Mouse (Mus musculus) embryonic stem cell, embryonic (primary cell): ENCODE data around the gene Col4a3bp.

Experiments used
- CTCF ChIA-PET, 4 experiments: fragments of 300-600 bp in 2 of 4; fragments of 350-600 bp in 2 of 4; sonication (Branson Sonifier 250); formaldehyde crosslinking; loops; one replicate each; lab custom pipeline; 2022; ENCODE audit warnings: inconsistent platforms in 2 of 4; lab: Charles Lee
- POLR2A ChIA-PET, 4 experiments: fragments of 300-600 bp in 2 of 4; fragments of 350-600 bp in 2 of 4; sonication (Branson Sonifier 250); formaldehyde crosslinking; loops; one replicate each; lab custom pipeline; 2022; ENCODE audit warnings: antibody characterized with exemption in 4 of 4, inconsistent platforms in 1 of 4; lab: Charles Lee

The Col4a3bp gene

GRCm38 (mm10) chr13:96670019-96670405 lies 127.6 kb downstream of the Col4a3bp start:
- POLR2A ChIA-PET: interaction anchor here in 3 of 4 experiments (0.7 to 2.5 kb wide), 8 partner anchors 9 to 27 kb away, joined by 3 to 20 read pairs (median 4); no protein-coding TSS in a partner anchor
- CTCF ChIA-PET: no interaction called here

GRCm38 (mm10) chr13:96670406-96671077 lies 128.1 kb downstream of the Col4a3bp start, which contains the start of gene Hmgcr:
Gene Hmgcr (minus strand): TSS chr13:96670936.
- ChIA-PET POLR2A (interaction anchor here (0.6 to 2.5 kb wide), 8 partner anchors 10 to 30 kb away, joined by 3 to 20 read pairs (median 4); no protein-coding TSS in a partner anchor), CTCF (no interaction called here)

- CTCF ChIA-PET: no interaction called here
- POLR2A ChIA-PET: interaction anchor here (0.6 to 2.5 kb wide), 6 partner anchors 11 to 29 kb away, joined by 3 to 20 read pairs (median 4); no protein-coding TSS in a partner anchor
Measured at GRCm38 (mm10) chr13:96671078-96671905, 128.9 kb downstream of the Col4a3bp start.

- ChIA-PET POLR2A (interaction anchor here in 1 of 4 experiments (4.5 kb wide), 1 partner anchor 10 kb away, joined by 45 read pairs; no protein-coding TSS in a partner anchor), CTCF (no interaction called here)
Measured at GRCm38 (mm10) chr13:96671906-96672234, 129.5 kb downstream of the Col4a3bp start.

- POLR2A ChIA-PET: interaction anchor here in 3 of 4 experiments (0.6 to 4.5 kb wide), 8 partner anchors 11 to 101 kb away, joined by 3 to 45 read pairs (median 4); no protein-coding TSS in a partner anchor
- CTCF ChIA-PET: no interaction called here
Measured at GRCm38 (mm10) chr13:96672276-96672675, 129.9 kb downstream of the Col4a3bp start.

GRCm38 (mm10) chr13:96673817-96674216 lies 131.4 kb downstream of the Col4a3bp start:
- POLR2A ChIA-PET: interaction anchor here (0.7 to 4.5 kb wide), 21 partner anchors 8 to 1636 kb away, joined by 3 to 45 read pairs (median 4); partner anchors contain the start of genes Col4a3bp (in 2 of the 4) and Polk (in 2 of the 4)
- CTCF ChIA-PET: no interaction called here

GRCm38 (mm10) chr13:96675756-96676155 lies 133.3 kb downstream of the Col4a3bp start:
- CTCF ChIA-PET: interaction anchor here in 2 of 4 experiments (0.6 kb wide), 3 partner anchors 23 to 678 kb away, joined by 3 read pairs; no protein-coding TSS in a partner anchor
- POLR2A ChIA-PET: interaction anchor here in 3 of 4 experiments (0.6 to 4.5 kb wide), 28 partner anchors 9 to 533 kb away, joined by 3 to 45 read pairs (median 4); partner anchors contain the start of genes Col4a3bp (in 2 of the 3) and Polk (in 2 of the 3)

GRCm38 (mm10) chr13:96677071-96677470 lies 134.7 kb downstream of the Col4a3bp start:
- POLR2A ChIA-PET: interaction anchor here in 1 of 4 experiments (1.5 kb wide), 1 partner anchor 56 kb away, joined by 3 read pairs; no protein-coding TSS in a partner anchor

GRCm38 (mm10) chr13:96678616-96679015 lies 136.2 kb downstream of the Col4a3bp start:
- ChIA-PET CTCF (interaction anchor here in 1 of 4 experiments (0.6 kb wide), 1 partner anchor 22 kb away, joined by 3 read pairs; no protein-coding TSS in a partner anchor), POLR2A (no interaction called here)

More at GRCm38 (mm10) chr13:96677071-96677470, 134.7 kb downstream of the Col4a3bp start:
- CTCF ChIA-PET: no interaction called here

GRCm38 (mm10) chr13:96680163-96681087 lies 138.0 kb downstream of the Col4a3bp start:
- ChIA-PET CTCF (no interaction called here), POLR2A (interaction anchor here in 1 of 4 experiments (1.0 to 1.4 kb wide), 3 partner anchors 18 to 23 kb away, joined by 3 to 4 read pairs (median 4); no protein-coding TSS in a partner anchor)

GRCm38 (mm10) chr13:96681088-96681620 lies 138.7 kb downstream of the Col4a3bp start:
- ChIA-PET POLR2A (interaction anchor here in 1 of 4 experiments (0.7 to 1.4 kb wide), 2 partner anchors 9 to 23 kb away, joined by 3 to 4 read pairs; no protein-coding TSS in a partner anchor), CTCF (no interaction called here)

GRCm38 (mm10) chr13:96684779-96685178 lies 142.4 kb downstream of the Col4a3bp start:
- POLR2A ChIA-PET: interaction anchor here in 3 of 4 experiments (0.8 to 4.5 kb wide), 7 partner anchors 9 to 141 kb away, joined by 3 to 29 read pairs (median 4); no protein-coding TSS in a partner anchor

GRCm38 (mm10) chr13:96687261-96687660 lies 144.8 kb downstream of the Col4a3bp start:
- POLR2A ChIA-PET: interaction anchor here in 2 of 4 experiments (0.6 to 4.5 kb wide), 4 partner anchors 11 to 372 kb away, joined by 3 to 29 read pairs (median 4); no protein-coding TSS in a partner anchor
- CTCF ChIA-PET: interaction anchor here in 1 of 4 experiments (0.6 kb wide), 1 partner anchor 795 kb away, joined by 3 read pairs; no protein-coding TSS in a partner anchor

More at GRCm38 (mm10) chr13:96684779-96685178, 142.4 kb downstream of the Col4a3bp start:
- CTCF ChIA-PET: no interaction called here
